Mouse (Mus musculus) midbrain, embryonic 15.5 days (tissue): Measurements from ENCODE around the gene Gm11492. TPM values are rescaled to one million over a fixed set of nuclear protein-coding genes. Genes with fewer than 3 reads are reported as not detected.

Source experiments
- ATAC-seq: fragments of 200-750 bp; cut with Nextera tagmentation; replicated peaks from 2 replicates; pipeline ENCODE4 v1.8.0; 2017; ENCODE audit warnings: moderate TSS enrichment
- H3K27ac ChIP-seq: fragments of 300-500 bp; sonication (generic); 2 replicates; pipeline ENCODE4 v1.5.1; 2015; ENCODE audit warnings: mild to moderate bottlenecking, inconsistent platforms
- H3K27me3 ChIP-seq: fragments of 300-500 bp; sonication (generic); replicated peaks from 2 replicates; pipeline ENCODE4 v1.6.1; 2015; ENCODE audit warnings: inconsistent platforms
- H3K36me3 ChIP-seq: fragments of 300-500 bp; sonication (generic); replicated peaks from 2 replicates; pipeline ENCODE4 v1.6.1; 2015; ENCODE audit warnings: inconsistent platforms
- H3K4me1 ChIP-seq: fragments of 300-500 bp; sonication (generic); 2 replicates; pipeline ENCODE4 v1.6.1; 2015; ENCODE audit warnings: inconsistent platforms
- H3K4me2 ChIP-seq: fragments of 300-500 bp; sonication (generic); 2 replicates; pipeline ENCODE4 v1.6.1; 2015; ENCODE audit warnings: inconsistent platforms, mild to moderate bottlenecking, moderate library complexity
- H3K4me3 ChIP-seq: fragments of 300-500 bp; sonication (generic); 2 replicates; pipeline ENCODE4 v1.5.1; 2015; ENCODE audit warnings: mild to moderate bottlenecking, inconsistent platforms
- H3K9ac ChIP-seq: fragments of 300-500 bp; sonication (generic); 2 replicates; pipeline ENCODE4 v1.6.1; 2015; ENCODE audit warnings: mild to moderate bottlenecking, inconsistent platforms
- H3K9me3 ChIP-seq: fragments of 300-500 bp; sonication (generic); 2 replicates; pipeline ENCODE4 v1.6.1; 2016; ENCODE audit warnings: inconsistent platforms
- WGBS: fragments of 180-500 bp; shearing (Covaris S2); methylation state at CpG from one replicate; pipeline ENCODE4 v1.1.7; 2015; ENCODE audit warnings: mixed read lengths; 5-methylcytosine and 5-hydroxymethylcytosine counted together
- polyA plus RNA-seq: library from polyadenylated mRNA; unstranded; fragments of >200 nt; fragmentation: Nextera tagmentation; extraction: Ambion mirVana; gene quantifications from 2 replicates; pipeline ENCODE4 v1.2.1, GENCODE M21; 2015

Gene Gm11492
- not detected in 2 replicates for polyA plus RNA-seq

DNA sequence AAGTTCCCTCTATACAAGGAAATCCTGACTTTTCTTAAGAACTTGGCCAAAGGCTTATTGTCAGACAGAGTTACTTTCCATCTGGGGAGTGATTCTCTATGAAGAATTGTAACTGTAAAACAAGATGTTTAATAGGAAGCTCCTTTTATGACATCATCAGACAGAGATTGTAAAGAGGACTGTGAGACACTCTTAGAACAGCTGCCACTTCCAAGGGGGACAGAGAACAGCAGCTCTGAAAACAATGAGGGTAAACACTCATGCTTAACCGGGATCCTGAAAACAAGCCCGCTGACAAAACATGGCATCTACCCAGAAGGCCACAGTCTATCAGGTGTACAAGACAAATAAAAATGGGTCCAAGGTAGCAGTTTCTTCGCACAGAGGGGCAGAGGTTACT, at the start of gene Gm11492:
Gm11492 (plus strand) TSS at position 153 of the 400 bp plus-strand sequence.
- Histone ChIP-seq H3K4me1 (no peaks in the 10 kb centered on the region), H3K9ac (no peak within 1 kb of the TSS), H3K27ac (no peak within 1 kb of the TSS), H3K4me3 (no peak within 1 kb of the TSS), H3K9me3 (no peaks in the 10 kb centered on the region), H3K27me3 (no peaks in the 10 kb centered on the region), H3K4me2 (no peak within 1 kb of the TSS), H3K36me3 (no peaks in the 10 kb centered on the region)
- ATAC-seq: no peak
- 83% methylated on average over 3 of the region's 3 CpGs for WGBS

DNA sequence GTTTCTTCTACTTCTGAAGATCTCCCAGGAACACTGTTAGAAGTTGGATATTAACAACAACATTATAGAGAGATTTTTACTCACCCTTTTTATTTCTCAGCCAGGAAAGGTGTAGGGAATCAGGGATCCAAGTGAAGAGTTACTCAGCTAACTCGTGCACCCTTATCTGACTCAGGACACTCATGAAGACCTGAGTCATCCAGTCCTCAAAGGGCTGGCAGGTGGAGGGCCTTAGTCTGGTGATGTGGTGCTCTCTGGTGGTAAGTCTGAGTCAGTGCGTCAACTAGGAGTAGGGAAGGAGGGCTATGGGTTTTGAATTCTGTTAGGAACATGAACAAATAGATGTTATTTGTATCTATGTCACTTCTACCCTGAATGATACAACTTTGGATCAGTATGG, 47.2 kb upstream of the Gm11492 start:
- H3K36me3 ChIP-seq: no peaks in the 10 kb centered on the region

DNA sequence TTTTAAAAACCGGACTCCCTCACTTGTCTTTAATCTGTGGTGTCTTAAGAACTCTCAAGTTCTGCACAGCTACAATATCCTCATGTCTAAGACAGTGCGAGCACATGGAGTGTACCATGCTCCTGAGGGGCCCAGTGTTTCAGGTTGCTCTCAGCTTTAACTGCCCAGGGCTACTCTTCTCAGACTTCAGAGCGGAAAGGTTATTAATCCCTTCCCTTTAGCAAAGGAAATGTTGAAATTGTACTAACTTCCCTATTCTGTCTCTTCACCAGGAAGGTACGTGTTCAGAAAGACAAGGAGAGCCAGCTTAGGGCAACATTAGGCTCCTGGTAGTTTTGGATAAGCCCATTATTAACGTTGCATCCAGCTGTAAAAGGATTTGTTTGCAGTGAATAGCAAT, 43.0 kb upstream of the Gm11492 start:
- ATAC-seq: no peak
- Histone ChIP-seq H3K27me3 (no peaks in the 10 kb centered on the region), H3K4me3 (no peak overlapping the region), H3K36me3 (no peaks in the 10 kb centered on the region), H3K4me1 (no peaks in the 10 kb centered on the region), H3K9me3 (no peaks in the 10 kb centered on the region), H3K27ac (no peak overlapping the region), H3K4me2 (no peak overlapping the region), H3K9ac (no peak overlapping the region)
- 59% methylated on average over 5 of the region's 5 CpGs for WGBS

More for the DNA sequence above, 47.2 kb upstream of the Gm11492 start:
- Histone ChIP-seq H3K9ac (no peak overlapping the region), H3K4me2 (no peak overlapping the region), H3K9me3 (no peaks in the 10 kb centered on the region), H3K4me1 (no peaks in the 10 kb centered on the region), H3K27ac (no peak overlapping the region), H3K4me3 (no peak overlapping the region), H3K27me3 (no peaks in the 10 kb centered on the region)
- 5% methylated on average over 2 of the region's 2 CpGs for WGBS
- no peak for ATAC-seq

DNA sequence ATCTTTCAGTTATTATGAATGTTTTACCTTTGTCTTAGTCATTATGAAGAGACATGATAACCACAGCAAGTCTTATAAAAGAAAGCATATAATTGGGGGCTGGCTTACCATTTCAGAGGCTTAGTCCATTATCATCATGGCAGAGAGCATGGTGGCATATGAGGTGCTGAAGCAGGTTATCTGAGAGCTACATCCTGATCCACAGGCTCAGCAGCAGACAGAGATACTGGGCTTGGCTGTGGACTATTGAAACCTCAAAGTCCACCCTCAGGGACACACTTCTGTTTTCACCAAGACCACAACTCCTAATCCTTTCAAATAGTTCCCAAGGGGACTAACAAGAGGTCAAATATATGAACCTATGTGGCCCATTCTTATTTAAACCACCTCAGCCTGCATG, 42.5 kb upstream of the Gm11492 start:
- Histone ChIP-seq H3K4me1 (no peaks in the 10 kb centered on the region), H3K27me3 (no peaks in the 10 kb centered on the region), H3K9me3 (no peaks in the 10 kb centered on the region), H3K4me3 (no peak overlapping the region), H3K27ac (no peak overlapping the region), H3K36me3 (no peaks in the 10 kb centered on the region), H3K9ac (no peak overlapping the region), H3K4me2 (no peak overlapping the region)
- ATAC-seq: no peak

DNA sequence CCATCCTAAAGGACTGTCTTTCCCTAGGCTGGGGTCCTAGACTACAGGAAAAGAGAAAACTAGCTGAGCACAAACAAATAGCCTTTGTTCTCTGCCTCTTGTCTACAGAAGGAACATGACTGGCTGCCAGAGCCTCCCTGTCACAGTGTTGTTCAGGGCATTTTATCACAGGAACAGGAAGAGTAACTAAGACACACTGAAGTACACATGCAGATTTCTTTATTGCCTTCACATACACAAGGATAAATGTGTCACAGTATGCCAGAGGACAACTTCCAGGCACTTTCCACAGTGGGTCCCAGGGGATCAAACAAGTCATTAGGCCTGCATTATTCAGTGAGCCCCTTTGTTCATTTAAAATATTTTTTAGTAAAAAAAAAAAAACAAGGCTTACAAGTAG, 41.7 kb upstream of the Gm11492 start:
- Histone ChIP-seq H3K4me1 (no peaks in the 10 kb centered on the region), H3K27me3 (no peaks in the 10 kb centered on the region), H3K36me3 (no peaks in the 10 kb centered on the region), H3K4me3 (no peak overlapping the region), H3K27ac (no peak overlapping the region), H3K4me2 (no peak overlapping the region), H3K9ac (no peak overlapping the region), H3K9me3 (no peaks in the 10 kb centered on the region)
- ATAC-seq: no peak

DNA sequence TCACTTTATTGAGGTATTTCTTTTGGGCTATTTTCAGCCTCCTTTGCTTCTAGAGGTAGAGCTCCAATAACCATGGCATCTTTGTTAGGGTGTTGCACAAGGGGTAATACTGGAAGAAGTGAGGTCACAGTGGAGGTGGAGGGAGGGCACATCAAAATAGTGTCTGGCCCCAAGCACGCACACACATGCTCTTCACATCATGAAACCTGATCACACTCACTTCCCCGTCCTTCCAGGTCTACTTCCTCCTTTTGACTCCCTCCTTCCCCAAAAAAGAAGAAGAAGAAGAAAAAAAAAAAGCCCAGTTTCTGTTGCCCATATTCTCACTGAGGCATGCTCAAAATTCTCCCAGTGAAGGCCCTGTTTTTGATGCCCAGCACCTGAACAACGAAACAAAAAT, 39.1 kb upstream of the Gm11492 start:
- WGBS: 87% methylated on average over 3 of the region's 3 CpGs
- Histone ChIP-seq H3K27me3 (no peaks in the 10 kb centered on the region), H3K4me2 (no peak overlapping the region), H3K27ac (no peak overlapping the region), H3K4me1 (no peaks in the 10 kb centered on the region), H3K36me3 (no peaks in the 10 kb centered on the region), H3K9me3 (no peaks in the 10 kb centered on the region), H3K4me3 (no peak overlapping the region), H3K9ac (no peak overlapping the region)
- ATAC-seq: no peak

DNA sequence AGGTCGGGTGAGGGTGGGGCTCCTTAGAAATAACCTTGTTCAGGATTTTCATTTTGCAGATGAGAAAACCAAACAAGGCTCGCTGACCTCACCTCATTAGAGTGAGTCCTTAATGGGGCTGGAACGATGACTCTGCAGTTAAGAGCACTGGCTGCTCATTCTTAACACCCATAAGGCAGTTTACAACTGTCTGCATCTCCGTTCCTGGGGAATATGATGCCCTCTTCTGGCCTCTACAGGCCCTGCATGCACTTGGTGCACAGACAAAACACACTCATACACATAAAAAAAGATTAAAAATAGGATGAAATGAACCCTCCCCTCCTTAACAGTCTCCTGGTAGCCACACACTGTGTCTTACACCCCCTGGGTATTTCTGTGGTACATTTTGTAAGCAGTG, 38.5 kb upstream of the Gm11492 start:
- 67% methylated on average over 4 of the region's 4 CpGs for WGBS
- Histone ChIP-seq H3K4me2 (no peak overlapping the region), H3K27ac (no peak overlapping the region)

DNA sequence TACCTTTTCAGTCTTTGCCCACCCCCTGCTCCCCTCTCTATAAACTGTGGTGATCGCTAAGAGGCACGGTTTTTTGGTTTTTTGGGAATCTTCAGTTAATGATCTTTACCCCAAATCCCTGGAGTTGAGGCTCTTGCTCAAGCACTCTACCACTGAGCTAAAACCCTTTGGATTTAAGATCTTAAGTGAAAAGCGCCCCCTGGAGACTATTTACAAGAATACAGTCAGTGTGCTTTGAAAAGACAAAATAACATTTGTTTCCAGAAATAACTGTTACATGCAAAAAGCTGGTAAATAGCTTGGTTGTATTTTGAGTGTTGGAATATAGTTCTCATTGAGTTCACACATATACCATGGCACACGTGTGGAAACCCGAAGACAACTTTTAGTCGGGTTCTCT, 34.8 kb upstream of the Gm11492 start:
- Histone ChIP-seq H3K4me3 (no peak overlapping the region), H3K4me1 (no peaks in the 10 kb centered on the region), H3K27ac (no peak overlapping the region), H3K4me2 (no peak overlapping the region), H3K27me3 (no peaks in the 10 kb centered on the region), H3K36me3 (no peaks in the 10 kb centered on the region), H3K9ac (no peak overlapping the region), H3K9me3 (no peaks in the 10 kb centered on the region)
- ATAC-seq: no peak
- 50% methylated on average over 6 of the region's 6 CpGs for WGBS

More for the DNA sequence above, 38.5 kb upstream of the Gm11492 start:
- Histone ChIP-seq H3K9ac (no peak overlapping the region), H3K9me3 (no peaks in the 10 kb centered on the region), H3K27me3 (no peaks in the 10 kb centered on the region), H3K36me3 (no peaks in the 10 kb centered on the region), H3K4me3 (no peak overlapping the region), H3K4me1 (no peaks in the 10 kb centered on the region)
- ATAC-seq: no peak

DNA sequence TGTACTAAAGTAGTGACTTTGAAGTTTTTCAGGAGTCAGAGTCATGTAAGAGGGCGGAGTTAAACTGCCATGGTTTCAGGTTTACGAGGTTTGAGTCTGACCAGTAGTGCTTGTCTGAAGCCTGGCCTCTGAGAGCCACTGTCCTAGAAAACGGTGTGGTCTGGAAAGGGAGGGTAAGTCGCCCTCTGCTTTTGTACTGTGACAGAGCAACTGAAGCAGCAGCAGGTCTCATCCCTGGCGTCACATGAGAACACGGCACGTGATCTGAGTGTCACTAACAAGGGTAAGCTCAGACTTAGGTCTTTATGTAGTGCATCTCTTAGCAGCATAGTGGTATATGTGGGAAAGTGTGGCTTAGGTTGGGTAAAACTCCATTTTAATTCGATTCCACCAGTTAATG, 24.2 kb upstream of the Gm11492 start:
- WGBS: 40% methylated on average over 8 of the region's 8 CpGs
- no peak overlapping the region for H3K4me2 ChIP-seq
- no peak for ATAC-seq
- no peaks in the 10 kb centered on the region for H3K4me1 ChIP-seq
- H3K36me3 ChIP-seq: no peaks in the 10 kb centered on the region
- H3K27me3 ChIP-seq: no peaks in the 10 kb centered on the region
- H3K9me3 ChIP-seq: no peaks in the 10 kb centered on the region
- H3K27ac ChIP-seq: no peak overlapping the region
- H3K4me3 ChIP-seq: no peak overlapping the region
- no peak overlapping the region for H3K9ac ChIP-seq

DNA sequence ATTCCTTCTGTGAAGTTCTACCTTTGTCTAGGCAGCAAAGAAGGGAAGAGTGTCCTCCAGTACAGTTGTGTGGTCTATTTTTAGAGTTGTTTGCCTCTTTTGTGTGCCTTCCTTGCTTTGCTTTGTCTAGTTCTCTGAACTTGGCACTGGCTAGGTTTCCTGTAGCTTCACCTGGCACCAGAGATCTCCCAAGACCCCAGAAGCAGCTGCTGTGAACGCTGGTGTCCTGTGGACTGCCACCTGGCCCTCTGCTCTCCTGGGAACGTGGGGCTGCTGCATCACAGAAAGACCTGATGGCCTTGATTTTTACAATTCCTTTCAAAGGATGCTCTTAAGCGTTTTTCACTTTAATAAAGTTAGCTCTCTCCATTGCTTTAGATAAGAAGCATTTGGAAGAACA, 23.5 kb upstream of the Gm11492 start:
- 56% methylated on average over 3 of the region's 3 CpGs for WGBS
- Histone ChIP-seq H3K9ac (no peak overlapping the region), H3K27ac (no peak overlapping the region), H3K4me3 (no peak overlapping the region), H3K27me3 (no peaks in the 10 kb centered on the region), H3K36me3 (no peaks in the 10 kb centered on the region), H3K9me3 (no peaks in the 10 kb centered on the region), H3K4me1 (no peaks in the 10 kb centered on the region), H3K4me2 (no peak overlapping the region)
- no peak for ATAC-seq

DNA sequence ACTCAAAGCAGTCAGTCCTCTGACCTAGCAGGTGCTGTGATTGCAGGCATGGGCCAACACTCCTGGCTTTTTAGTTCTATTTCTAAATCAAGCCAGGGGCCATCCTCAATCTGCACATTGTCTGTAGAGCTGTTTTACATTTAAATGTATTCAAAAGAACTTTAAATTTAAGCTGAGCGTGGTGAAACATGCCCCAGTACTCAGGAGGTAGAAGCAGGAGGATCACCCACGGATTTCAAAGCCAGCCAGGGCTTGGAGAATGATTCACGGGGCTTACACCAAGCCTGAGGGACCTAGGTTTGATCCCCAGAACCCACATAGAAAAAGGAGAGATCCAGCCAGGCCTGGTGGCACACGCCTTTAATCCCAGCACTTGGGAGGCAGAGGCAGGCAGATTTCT, 13.1 kb upstream of the Gm11492 start:
- WGBS: 76% methylated on average over 4 of the region's 4 CpGs
- Histone ChIP-seq H3K27me3 (no peaks in the 10 kb centered on the region), H3K4me3 (no peak overlapping the region), H3K9ac (no peak overlapping the region), H3K4me2 (no peak overlapping the region), H3K9me3 (no peaks in the 10 kb centered on the region), H3K27ac (no peak overlapping the region), H3K36me3 (no peaks in the 10 kb centered on the region), H3K4me1 (no peaks in the 10 kb centered on the region)
- ATAC-seq: no peak

DNA sequence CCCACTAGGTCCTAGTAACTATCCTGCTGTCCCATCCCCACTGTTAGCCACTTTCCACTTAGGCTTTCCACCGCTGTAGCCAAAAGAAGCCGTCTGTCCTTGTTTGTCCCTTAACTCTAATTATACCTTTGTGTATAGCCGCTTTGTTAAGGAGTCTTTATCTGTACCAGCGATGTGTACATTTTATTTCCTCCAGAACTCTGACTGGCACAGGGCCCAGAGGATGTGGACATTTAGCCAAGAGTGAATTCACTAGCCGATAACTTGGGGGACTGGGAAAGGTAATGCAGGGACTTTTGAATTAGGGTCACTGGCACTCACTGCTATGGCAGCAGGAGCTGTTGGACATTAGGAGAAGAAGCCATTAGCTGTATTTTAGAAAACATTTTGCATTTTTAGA, 12.1 kb upstream of the Gm11492 start:
- Histone ChIP-seq H3K9ac (no peak overlapping the region), H3K4me1 (no peaks in the 10 kb centered on the region), H3K4me3 (no peak overlapping the region), H3K27ac (no peak overlapping the region), H3K4me2 (no peak overlapping the region), H3K9me3 (no peaks in the 10 kb centered on the region), H3K36me3 (no peaks in the 10 kb centered on the region), H3K27me3 (no peaks in the 10 kb centered on the region)
- ATAC-seq: no peak
- 49% methylated on average over 5 of the region's 5 CpGs for WGBS

DNA sequence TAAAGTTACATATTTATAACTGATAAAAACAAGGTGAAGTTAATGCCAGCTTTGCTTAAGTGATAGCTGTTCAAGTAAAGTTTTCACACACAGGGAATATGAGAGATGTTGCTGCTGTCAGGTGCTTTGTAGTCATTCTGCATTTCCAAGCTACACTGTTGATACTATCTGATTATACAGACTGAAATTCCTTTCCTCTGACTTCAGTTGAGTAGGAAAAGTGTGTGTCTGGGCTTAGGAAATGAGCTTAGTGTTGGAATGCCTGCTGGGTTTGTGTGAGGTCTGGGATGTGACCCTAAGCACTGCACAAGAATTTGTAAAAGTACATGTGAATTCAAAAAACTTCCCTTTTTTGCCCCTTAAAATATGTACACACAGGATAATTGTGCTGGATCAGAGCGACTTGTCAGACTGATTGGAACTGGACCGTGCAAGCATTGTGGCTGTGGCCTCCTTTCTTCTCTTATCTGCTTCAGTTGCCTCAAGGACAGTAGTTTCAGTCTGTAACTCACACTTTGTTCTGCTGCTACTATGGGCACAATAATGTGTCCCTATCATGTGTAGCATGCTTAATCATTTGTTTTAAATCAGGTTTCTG, 11.2 kb upstream of the Gm11492 start:
- no peaks in the 10 kb centered on the region for H3K9me3 ChIP-seq
- H3K4me3 ChIP-seq: no peak overlapping the region
- H3K4me1 ChIP-seq: no peaks in the 10 kb centered on the region
- H3K27ac ChIP-seq: no peak overlapping the region
- H3K36me3 ChIP-seq: no peaks in the 10 kb centered on the region
- no peak overlapping the region for H3K4me2 ChIP-seq
- H3K27me3 ChIP-seq: no peaks in the 10 kb centered on the region
- ATAC-seq: no peak
- WGBS: 22% methylated on average over 2 of the region's 2 CpGs
- no peak overlapping the region for H3K9ac ChIP-seq
